Mouse (Mus musculus): ENCODE results near the gene Olfr608. TPM values are rescaled to one million over a fixed set of nuclear protein-coding genes. Genes with fewer than 3 reads are reported as not detected.

Gene Olfr608
- total RNA-seq (2023), result not detected

GRCm38 (mm10) chr7:103469577-103469976 is at the start of gene Olfr608:
Gene Olfr608, plus strand, starts transcription at chr7:103469877.

GRCm38 (mm10) chr7:103445339-103445738 is 24.3 kb upstream of the Olfr608 start, which contains the start of gene Olfr605:
Gene Olfr605, minus strand, starts transcription at chr7:103445439.

GRCm38 (mm10) chr7:103448746-103449145 is 20.9 kb upstream of the Olfr608 start, which contains the start of gene Olfr606:
Gene Olfr606, plus strand, starts transcription at chr7:103449046.

GRCm38 (mm10) chr7:103497962-103498361 is 28.3 kb downstream of the Olfr608 start, which contains the start of gene Olfr609:
Gene Olfr609, minus strand, starts transcription at chr7:103498062.

GRCm38 (mm10) chr7:103512022-103512421 is 42.3 kb downstream of the Olfr608 start, which contains the start of gene Olfr610:
Gene Olfr610, minus strand, starts transcription at chr7:103512122.

GRCm38 (mm10) chr7:103520746-103521145 is 51.1 kb downstream of the Olfr608 start, which contains the start of gene Olfr611:
Gene Olfr611, minus strand, starts transcription at chr7:103520846.

Other genes starting within 250 kb of the Olfr608 start
- gene Usp17ld, start 217.4 kb upstream of the Olfr608 start, total RNA-seq (2023), result not detected
- not detected for gene Olfr596, start 164.2 kb upstream of the Olfr608 start, total RNA-seq (2023)
- not detected for gene Olfr597, start 153.6 kb upstream of the Olfr608 start, total RNA-seq (2023)
- gene Olfr598, start 146.3 kb upstream of the Olfr608 start, total RNA-seq (2023), result not detected
- not detected for gene Olfr599, start 134.0 kb upstream of the Olfr608 start, total RNA-seq (2023)
- gene Olfr600, start 120.2 kb upstream of the Olfr608 start, total RNA-seq (2023), result not detected
- gene Olfr601, start 107.2 kb upstream of the Olfr608 start, total RNA-seq (2023), result not detected
- gene Olfr603, start 83.7 kb upstream of the Olfr608 start, total RNA-seq (2023), result not detected
- gene Usp17lc, start 54.8 kb upstream of the Olfr608 start, total RNA-seq (2023), result not detected
- not detected for gene Olfr605, start 24.4 kb upstream of the Olfr608 start, total RNA-seq (2023)
- not detected for gene Olfr606, start 20.8 kb upstream of the Olfr608 start, total RNA-seq (2023)
- not detected for gene Olfr607, start 5.7 kb upstream of the Olfr608 start, total RNA-seq (2023)
- gene Olfr609, start 28.2 kb downstream of the Olfr608 start, total RNA-seq (2023), result not detected
- not detected for gene Olfr610, start 42.2 kb downstream of the Olfr608 start, total RNA-seq (2023)
- not detected for gene Olfr611, start 51.0 kb downstream of the Olfr608 start, total RNA-seq (2023)
- gene Olfr612, start 72.8 kb downstream of the Olfr608 start, total RNA-seq (2023), result not detected
- gene Olfr613, start 78.2 kb downstream of the Olfr608 start, total RNA-seq (2023), result not detected
- not detected for gene Olfr615, start 86.2 kb downstream of the Olfr608 start, total RNA-seq (2023)
- gene Olfr616, start 99.3 kb downstream of the Olfr608 start, total RNA-seq (2023), result not detected
- not detected for gene Olfr617, start 103.2 kb downstream of the Olfr608 start, total RNA-seq (2023)
- gene Olfr618, start 120.2 kb downstream of the Olfr608 start, total RNA-seq (2023), result not detected
- gene Olfr619, start 130.7 kb downstream of the Olfr608 start, total RNA-seq (2023), result not detected
- not detected for gene Olfr620, start 142.7 kb downstream of the Olfr608 start, total RNA-seq (2023)
- not detected for gene Olfr622, start 172.8 kb downstream of the Olfr608 start, total RNA-seq (2023)
- not detected for gene Olfr623, start 193.8 kb downstream of the Olfr608 start, total RNA-seq (2023)
- gene Olfr624, start 201.3 kb downstream of the Olfr608 start, total RNA-seq (2023), result not detected
- not detected for gene Olfr625-ps1, start 212.8 kb downstream of the Olfr608 start, total RNA-seq (2023)
- gene Olfr243, start 244.8 kb downstream of the Olfr608 start, total RNA-seq (2023), result not detected

Data from B cell, adult 67 days (primary cell).